Mouse (Mus musculus) heart, postnatal 0 days (tissue): Measurements from ENCODE around the gene Olfr275. TPM values are rescaled to one million over a fixed set of nuclear protein-coding genes. Genes with fewer than 3 reads are reported as not detected.

Source experiments
- ATAC-seq: fragments of 200-750 bp; cut with Nextera tagmentation; 2 replicates; pipeline ENCODE4 v1.8.0; 2017; ENCODE audit warnings: low read depth, moderate number of reproducible peaks, moderate library complexity; ENCODE audit not compliant: insufficient read depth
- DNase-seq: peaks from one replicate; pipeline ENCODE4 v3.0.0-alpha.2; 2016; ENCODE audit warnings: low spot score
- H3K27ac ChIP-seq: fragments of 300-500 bp; sonication (generic); 2 replicates; pipeline ENCODE4 v1.5.1; 2014; ENCODE audit warnings: low read depth, mild to moderate bottlenecking
- H3K27me3 ChIP-seq: fragments of 300-500 bp; sonication (generic); 2 replicates; pipeline ENCODE4 v1.6.1; 2014; ENCODE audit warnings: low read length, mixed read lengths; ENCODE audit not compliant: control insufficient read depth, insufficient read depth
- H3K36me3 ChIP-seq: fragments of 300-500 bp; sonication (generic); replicated peaks from 2 replicates; pipeline ENCODE4 v1.6.1; 2014; ENCODE audit warnings: low read length, mixed read lengths; ENCODE audit not compliant: control insufficient read depth, insufficient read depth
- H3K4me1 ChIP-seq: fragments of 300-500 bp; sonication (generic); 2 replicates; pipeline ENCODE4 v1.6.1; 2014; ENCODE audit warnings: antibody characterized with exemption; ENCODE audit not compliant: control insufficient read depth, insufficient read depth
- H3K4me2 ChIP-seq: fragments of 300-500 bp; sonication (generic); 2 replicates; pipeline ENCODE4 v1.6.1; 2014; ENCODE audit warnings: low read depth, mild to moderate bottlenecking, low read length, moderate library complexity
- H3K4me3 ChIP-seq: fragments of 300-500 bp; sonication (generic); 2 replicates; pipeline ENCODE4 v1.5.1; 2014; ENCODE audit warnings: low read depth, low read length
- H3K9ac ChIP-seq: fragments of 300-500 bp; sonication (generic); replicated peaks from 2 replicates; pipeline ENCODE4 v1.6.1; 2014; ENCODE audit warnings: low read depth, low read length, mixed read lengths
- H3K9me3 ChIP-seq: fragments of 300-500 bp; sonication (generic); replicated peaks from 2 replicates; pipeline ENCODE4 v1.6.1; 2016; ENCODE audit warnings: low read length; ENCODE audit not compliant: control insufficient read depth
- CTCF ChIP-seq: IDR thresholded peaks from 2 replicates; pipeline ENCODE4 v1.5.1; 2016; ENCODE audit warnings: antibody characterized with exemption, control low read depth, low read depth
- EP300 ChIP-seq: IDR thresholded peaks from 2 replicates; pipeline ENCODE4 v1.6.1; 2016; ENCODE audit warnings: antibody characterized with exemption, low read depth
- WGBS: fragments of 180-500 bp; shearing (Covaris S2); extraction: QIAGEN DNeasy Blood & Tissue Kit; methylation state at CpG from one replicate; pipeline ENCODE4 v1.1.7; 2014; 5-methylcytosine and 5-hydroxymethylcytosine counted together
- polyA plus RNA-seq: library from polyadenylated mRNA; unstranded; fragments of >200 nt; fragmentation: Nextera tagmentation; extraction: Ambion mirVana; gene quantifications from 2 replicates; pipeline ENCODE4 v1.2.1, GENCODE M21; 2015
- total RNA-seq: library from RNA; depleted of rRNA; stranded (reverse); fragments of >200 nt; gene quantifications from 2 replicates; pipeline ENCODE4 v1.2.3, GENCODE M21; 2014; ENCODE audit warnings: low replicate concordance; rRNA removed

Gene Olfr275
- total and polyA plus RNA-seq, 2 experiments from 2014 or later = not detected

DNA sequence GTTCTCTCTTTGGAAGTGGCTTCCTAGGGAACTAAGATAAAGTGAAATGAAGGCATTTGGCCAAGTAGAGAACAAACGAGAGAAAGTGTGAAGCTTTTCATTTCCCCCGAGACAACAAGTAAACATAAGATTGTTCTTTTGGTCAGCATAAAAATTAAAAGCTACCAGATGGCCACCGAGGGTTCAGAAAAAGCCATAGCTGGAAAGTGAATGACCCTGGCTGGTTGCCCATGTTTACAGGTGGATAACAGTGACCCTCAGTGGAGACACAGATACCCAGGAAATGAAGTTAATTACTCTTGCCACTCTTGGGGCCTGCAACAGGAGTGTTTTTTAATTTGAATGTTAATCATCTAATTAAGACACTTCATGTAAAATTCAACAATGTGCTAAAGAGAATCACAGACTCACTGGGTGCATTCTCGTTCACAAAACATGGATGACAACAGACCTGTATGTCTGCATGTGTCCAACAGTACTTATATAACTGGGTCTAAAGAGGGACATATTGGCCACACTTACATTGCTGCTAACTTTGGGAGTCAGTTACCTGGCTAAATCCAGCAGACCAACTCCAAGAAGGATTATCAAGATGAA, 34.7 kb downstream of the Olfr275 start:
- Histone ChIP-seq H3K27me3 (no peaks in the 10 kb centered on the region), H3K9ac (no peak overlapping the region), H3K9me3 (no peaks in the 10 kb centered on the region), H3K27ac (no peak overlapping the region), H3K4me1 (no peaks in the 10 kb centered on the region), H3K4me3 (no peak overlapping the region), H3K36me3 (no peaks in the 10 kb centered on the region), H3K4me2 (no peak overlapping the region)
- ATAC-seq = no peak
- no peak for DNase-seq
- no peak for TF ChIP-seq EP300
- no peak for TF ChIP-seq CTCF
- WGBS = 46% methylated on average over 4 of the region's 4 CpGs

DNA sequence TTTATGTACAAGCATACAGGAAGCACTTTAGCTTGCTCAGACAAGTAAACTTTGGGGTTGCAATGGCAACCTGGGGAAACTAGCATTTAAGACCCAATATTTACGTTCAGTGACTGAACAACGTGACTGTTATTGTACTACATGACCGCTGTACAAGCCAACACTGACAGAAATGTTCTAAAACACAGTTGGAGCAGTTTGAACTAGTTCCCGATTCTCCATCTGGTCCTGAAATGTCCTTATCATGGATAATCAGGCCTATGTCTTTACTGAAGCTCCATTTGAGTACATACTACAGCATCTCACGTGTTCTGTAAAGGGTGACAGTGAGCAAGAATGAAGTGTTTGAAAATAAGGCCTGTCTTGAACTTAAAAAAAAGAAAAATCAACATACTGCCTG, 35.3 kb downstream of the Olfr275 start:
- H3K36me3 ChIP-seq = no peaks in the 10 kb centered on the region
- DNase-seq (no peak), ATAC-seq (no peak)
- H3K4me3 ChIP-seq = no peak overlapping the region
- no peaks in the 10 kb centered on the region for H3K9me3 ChIP-seq
- H3K4me1 ChIP-seq = no peaks in the 10 kb centered on the region
- H3K9ac ChIP-seq = no peak overlapping the region
- H3K27me3 ChIP-seq = no peaks in the 10 kb centered on the region
- no peak overlapping the region for H3K4me2 ChIP-seq
- TF ChIP-seq EP300 = no peak
- TF ChIP-seq CTCF = no peak
- WGBS = 82% methylated on average over 5 of the region's 5 CpGs
- no peak overlapping the region for H3K27ac ChIP-seq

DNA sequence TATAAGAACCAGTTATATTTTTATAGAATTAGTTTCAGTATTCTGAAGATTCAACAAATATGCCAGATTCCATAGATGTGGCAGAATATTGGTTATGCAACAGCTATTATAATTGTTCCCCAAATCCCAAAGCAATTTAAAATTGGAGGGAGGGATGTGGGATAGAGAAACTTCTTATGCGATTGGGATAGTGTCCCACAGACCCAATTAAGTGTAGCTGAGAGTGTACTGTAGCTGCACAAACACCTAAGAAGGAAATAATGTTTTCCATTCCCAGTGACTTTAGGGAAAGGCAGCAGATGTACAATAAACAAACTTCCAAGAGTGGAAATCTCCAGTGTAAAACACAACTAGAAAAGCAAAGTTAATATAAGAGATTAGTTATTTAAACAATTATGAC, 44.7 kb downstream of the Olfr275 start, which contains the start of gene Olfr273:
Olfr273 (minus strand) TSS at position 101 of the 400 bp plus-strand sequence.
- H3K27ac ChIP-seq = no peak within 1 kb of the TSS
- no peak for TF ChIP-seq CTCF
- TF ChIP-seq EP300 = no peak
- H3K36me3 ChIP-seq = no peaks in the 10 kb centered on the region
- H3K4me1 ChIP-seq = no peaks in the 10 kb centered on the region
- H3K9ac ChIP-seq = no peak within 1 kb of the TSS
- H3K9me3 ChIP-seq = no peaks in the 10 kb centered on the region
- 75% methylated on average over 1 of the region's 1 CpGs for WGBS
- no peak for ATAC-seq
- no peak within 1 kb of the TSS for H3K4me3 ChIP-seq
- no peak within 1 kb of the TSS for H3K4me2 ChIP-seq
- DNase-seq = no peak
- H3K27me3 ChIP-seq = no peaks in the 10 kb centered on the region

DNA sequence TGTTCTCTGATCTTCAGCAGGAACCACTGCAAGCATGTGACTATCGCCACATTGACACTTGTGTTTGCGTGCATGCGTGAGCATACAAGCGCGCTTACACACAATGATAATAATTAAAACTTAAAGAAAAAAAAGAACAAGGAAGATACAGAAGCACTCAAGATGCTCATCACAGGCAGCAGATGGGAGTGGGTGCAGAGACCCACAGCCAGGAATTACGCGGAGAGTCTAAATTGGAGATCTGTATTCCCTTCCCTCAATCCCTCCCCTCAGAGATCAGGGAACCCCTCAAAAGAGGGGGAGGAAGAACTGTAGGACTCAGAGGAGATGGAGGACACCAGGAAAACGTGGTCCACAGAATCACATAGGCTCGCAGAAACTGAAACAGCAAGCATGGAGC, 49.8 kb downstream of the Olfr275 start:
- ATAC-seq (no peak), DNase-seq (no peak)
- TF ChIP-seq CTCF (no peak), EP300 (no peak)
- H3K27me3 ChIP-seq = no peaks in the 10 kb centered on the region
- no peaks in the 10 kb centered on the region for H3K9me3 ChIP-seq
- H3K27ac ChIP-seq = no peak overlapping the region
- H3K9ac ChIP-seq = no peak overlapping the region
- H3K4me1 ChIP-seq = no peaks in the 10 kb centered on the region
- 84% methylated on average over 9 of the region's 9 CpGs for WGBS
- no peak overlapping the region for H3K4me3 ChIP-seq
- H3K4me2 ChIP-seq = no peak overlapping the region
- H3K36me3 ChIP-seq = no peaks in the 10 kb centered on the region

Other genes starting within 250 kb of the Olfr275 start
- gene Toporsl, start 218.3 kb upstream of the Olfr275 start, total RNA-seq = not detected in 2 replicates
- not detected in 2 replicates for gene Toporsl, start 218.3 kb upstream of the Olfr275 start, polyA plus RNA-seq
- gene Olfr273, start 44.6 kb downstream of the Olfr275 start, total RNA-seq = not detected in 2 replicates
- not detected in 2 replicates for gene Olfr273, start 44.6 kb downstream of the Olfr275 start, polyA plus RNA-seq
- not detected in 2 replicates for gene Olfr272, start 104.6 kb downstream of the Olfr275 start, total RNA-seq
- not detected in 2 replicates for gene Olfr272, start 104.6 kb downstream of the Olfr275 start, polyA plus RNA-seq
- not detected in 2 replicates for gene Olfr270, start 149.9 kb downstream of the Olfr275 start, total RNA-seq
- not detected in 2 replicates for gene Olfr270, start 149.9 kb downstream of the Olfr275 start, polyA plus RNA-seq
- not detected in 2 replicates for gene Nipsnap3a, start 174.7 kb downstream of the Olfr275 start, total RNA-seq
- gene Nipsnap3a, start 174.7 kb downstream of the Olfr275 start, polyA plus RNA-seq = not detected in 2 replicates
- 36.5 and 51.0 TPM in 2 replicates for gene Nipsnap3b, start 197.3 kb downstream of the Olfr275 start, total RNA-seq
- 43.3 TPM in 2 replicates for gene Nipsnap3b, start 197.3 kb downstream of the Olfr275 start, polyA plus RNA-seq